Mouse (Mus musculus): ENCODE data around the gene Psg23.
"Not testable (repeated sequence)": the region's sequence is repeated elsewhere in the genome, so short reads cannot be mapped to it uniquely, and the experiment has no call there.

Gene Psg23

DNA sequence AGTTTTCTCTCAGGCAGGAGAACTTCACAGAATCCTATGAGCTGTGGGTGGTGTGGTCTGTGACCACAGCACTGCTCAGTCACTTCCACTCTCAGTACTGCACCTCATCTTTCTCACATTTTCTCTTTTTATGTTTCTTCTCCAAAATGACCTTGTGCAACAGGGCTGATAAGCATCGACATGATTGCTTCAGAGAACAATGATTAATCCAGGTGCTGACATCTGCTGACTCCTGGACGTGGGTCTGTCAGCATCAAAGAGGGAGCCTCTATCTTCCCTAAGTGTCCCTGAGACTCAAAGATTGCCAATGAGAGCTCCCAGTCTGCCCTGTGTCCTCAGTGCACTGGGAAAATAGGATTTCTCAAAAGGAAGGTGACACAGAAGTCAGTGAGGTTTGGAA is at the start of gene Psg23:
TSS of gene Psg23 (minus strand) at position 101 of the 400 bp plus-strand sequence.
- not testable (repeated sequence) for DNase-seq

DNA sequence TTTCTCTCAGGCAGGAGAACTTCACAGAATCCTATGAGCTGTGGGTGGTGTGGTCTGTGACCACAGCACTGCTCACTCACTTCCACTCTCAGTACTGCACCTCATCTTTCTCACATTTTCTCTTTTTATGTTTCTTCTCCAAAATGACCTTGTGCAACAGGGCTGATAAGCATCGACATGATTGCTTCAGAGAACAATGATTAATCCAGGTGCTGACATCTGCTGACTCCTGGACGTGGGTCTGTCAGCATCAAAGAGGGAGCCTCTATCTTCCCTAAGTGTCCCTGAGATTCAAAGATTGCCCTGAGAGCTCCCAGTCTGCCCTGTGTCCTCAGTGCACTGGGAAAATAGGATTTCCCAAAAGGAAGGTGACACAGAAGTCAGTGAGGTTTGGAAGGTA is 40.3 kb upstream of the Psg23 start, which contains the start of gene Psg21:
TSS of gene Psg21 (minus strand) at position 101 of the 400 bp plus-strand sequence.
- DNase-seq = not testable (repeated sequence)

DNA sequence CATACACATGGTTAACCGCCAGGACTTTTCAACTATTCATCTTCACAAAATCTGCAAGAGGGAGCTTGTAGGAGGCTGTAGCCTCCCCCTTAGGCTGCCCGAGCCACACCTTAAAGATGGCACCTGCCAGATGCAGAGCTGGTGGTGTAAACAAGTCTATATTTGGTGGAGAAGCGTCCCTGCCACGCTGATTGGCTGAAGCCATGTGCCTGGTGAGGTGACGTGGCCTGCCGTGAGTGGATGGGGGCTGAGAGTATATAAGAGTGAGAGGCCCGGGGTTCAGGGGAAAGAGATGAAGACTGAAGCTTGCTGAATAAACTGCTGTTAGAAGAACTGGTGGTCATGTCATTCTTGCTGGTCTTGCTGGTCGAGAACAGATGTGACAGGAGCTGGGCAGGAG is 10.6 kb upstream of the Psg23 start:
- not testable (repeated sequence) for DNase-seq

DNA sequence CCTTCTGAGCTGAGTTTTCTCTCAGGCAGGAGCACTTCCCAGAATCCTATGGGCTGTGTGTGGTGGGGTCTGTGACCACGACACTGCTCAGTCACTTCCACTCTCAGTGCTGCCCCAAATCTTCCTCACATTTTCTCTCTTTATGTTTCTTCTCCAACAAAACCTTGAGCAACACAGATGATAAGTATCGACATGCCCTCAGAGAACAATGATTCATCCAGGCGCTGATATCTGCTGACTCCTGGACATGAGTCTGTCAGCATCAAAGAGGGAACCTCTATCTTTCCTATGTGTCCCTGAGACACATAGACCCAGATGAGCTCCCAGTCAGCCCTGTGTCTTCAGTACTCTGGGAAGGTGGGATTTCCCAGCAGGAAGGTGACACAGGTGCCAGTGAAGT is 49.1 kb downstream of the Psg23 start, which contains the start of gene Psg27:
TSS of gene Psg27 (minus strand) at position 101 of the 400 bp plus-strand sequence.
- DNase-seq = no peak

DNA sequence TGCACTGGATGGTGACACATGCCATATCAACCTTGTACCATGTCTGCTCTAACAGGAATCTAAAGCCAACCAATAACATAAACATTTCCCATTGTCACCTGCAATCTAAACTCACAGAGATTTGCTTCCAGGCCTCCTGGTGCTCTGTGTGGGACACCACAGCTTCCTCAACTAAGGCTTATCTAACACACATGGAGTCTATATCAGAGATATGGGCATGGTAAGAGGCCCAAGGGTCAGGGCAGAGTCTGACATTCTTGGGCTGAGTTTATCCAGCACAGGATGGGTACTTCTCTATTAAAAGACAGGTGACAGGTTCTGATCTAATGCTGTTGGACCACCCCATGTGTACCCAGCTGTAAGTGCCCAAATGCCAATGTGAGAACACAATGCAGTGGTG is 56.5 kb downstream of the Psg23 start:
- DNase-seq = no peak
